8 mouse cellular contexts compared by ENCODE assay signal in genomic region chr8:3492901-3493844, GRCm38 (mm10). TPM values are rescaled to one million over a fixed set of nuclear protein-coding genes. Genes with fewer than 3 reads are reported as not detected.
DNase-seq lines count a peak whose midpoint lies in the region; ATAC-seq lines count a peak whose summit lies in the region.

TSS of gene Zfp358 (plus strand) at chr8:3493138.

- H3K36me3 ChIP-seq in hindbrain, embryonic 12.5 days: peaks cover 36% of the 10 kb centered on the region

- peak within 1 kb of the TSS; percentile 91 for H3K4me3 ChIP-seq in hindbrain, embryonic 12.5 days

- under 1% methylated on average over 64 of the region's 64 CpGs for WGBS in hindbrain, embryonic 12.5 days

- peak within 1 kb of the TSS; percentile 97 for H3K9ac ChIP-seq in hindbrain, embryonic 12.5 days

- peak; percentile 81 for DNase-seq in Muller cell, postnatal 12 days (ENCODE audit: inconsistent ontology term)
- peak; percentile 79 for DNase-seq in cerebellum, adult 9-10 months
- peak; percentile 49 to 64 for DNase-seq in frontal cortex, postnatal 14 days (ENCODE audit: low spot score in 2 of 2)
- peak; percentile 60 to 68 for DNase-seq in layer of hippocampus, postnatal 25 days (ENCODE audit: extremely low spot score in 1 of 2, low spot score in 1 of 2)
- DNase-seq in lung, postnatal 36 days: peak; percentile 77
- DNase-seq in retina, embryonic 14.5 days (ENCODE audit: low spot score): peak; percentile 87
- DNase-seq in thymus, postnatal 36 days: peak; percentile 70 to 80

- peak within 1 kb of the TSS; percentile 93 for H3K27ac ChIP-seq in hindbrain, embryonic 12.5 days

- H3K27me3 ChIP-seq in hindbrain, embryonic 12.5 days: no peaks in the 10 kb centered on the region

- H3K4me1 ChIP-seq in hindbrain, embryonic 12.5 days: peaks cover 18% of the 10 kb centered on the region

- ATAC-seq in hindbrain, embryonic 12.5 days (ENCODE audit: low FRiP score): peak; percentile 92

- peaks cover 7% of the 10 kb centered on the region for H3K9me3 ChIP-seq in hindbrain, embryonic 12.5 days (replicated peaks)

- peak within 1 kb of the TSS; percentile 73 for H3K4me2 ChIP-seq in hindbrain, embryonic 12.5 days (replicated peaks)

RNA-seq across cellular contexts. Expression of gene Zfp358, which starts in this region (rescaled TPM):
- 77.9 and 79.9 TPM in 2 replicates for polyA plus RNA-seq in hindbrain, embryonic 12.5 days (2016; fragmentation: Nextera tagmentation; extraction: Ambion mirVana)
- 10 to 100 TPM; 29.0 to 32.5 TPM for total RNA-seq in layer of hippocampus, postnatal 25 days (2021)

Comparison
In these comparisons a context has a peak if more than half of its experiments do, and no peak if none do; other contexts are left out.
1. Peak in every context shown above with its lines: DNase-seq, ATAC-seq, H3K4me3 ChIP-seq and H3K27ac ChIP-seq.